Mouse (Mus musculus) heart, postnatal 0 days (tissue): Measurements from ENCODE around the gene Atp8a1.

Experiments used
- CTCF ChIP-seq: IDR thresholded peaks from 2 replicates; pipeline ENCODE4 v1.5.1; 2016; ENCODE audit warnings: antibody characterized with exemption, control low read depth, low read depth
- EP300 ChIP-seq: IDR thresholded peaks from 2 replicates; pipeline ENCODE4 v1.6.1; 2016; ENCODE audit warnings: antibody characterized with exemption, low read depth

- TF ChIP-seq CTCF (no peak), EP300 (no peak)
Measured at GRCm38 (mm10) chr5:67865670-67866069, 18.4 kb upstream of the Atp8a1 start.
